Mouse (Mus musculus) liver, embryonic 16.5 days (tissue): ENCODE measurements at regions not wholly inside any gene's neighbourhood (a gene's known extent, or its start where the extent isn't known, plus 50 kb on each side); places are given as distances from the start of the nearest gene placed in this dataset.

Experiments used
- ATAC-seq: fragments of 200-750 bp; cut with Nextera tagmentation; 2 replicates; pipeline ENCODE4 v1.8.0; 2017; ENCODE audit warnings: low read depth, mild to moderate bottlenecking, moderate number of reproducible peaks, moderate library complexity
- H3K27ac ChIP-seq: fragments of 300-500 bp; sonication (generic); 2 replicates; pipeline ENCODE4 v1.5.1; 2014; ENCODE audit warnings: mild to moderate bottlenecking, low read length
- H3K27me3 ChIP-seq: fragments of 300-500 bp; sonication (generic); 2 replicates; pipeline ENCODE4 v1.6.1; 2014; ENCODE audit warnings: low read depth, low read length, mixed read lengths; ENCODE audit not compliant: control insufficient read depth, insufficient read depth
- H3K36me3 ChIP-seq: fragments of 300-500 bp; sonication (generic); 2 replicates; pipeline ENCODE4 v1.6.1; 2014; ENCODE audit warnings: mild to moderate bottlenecking; ENCODE audit not compliant: control insufficient read depth, insufficient read depth
- H3K4me1 ChIP-seq: fragments of 300-500 bp; sonication (generic); 2 replicates; pipeline ENCODE4 v1.6.1; 2014; ENCODE audit warnings: low read depth, low read length, mixed read lengths; ENCODE audit not compliant: control insufficient read depth
- H3K4me2 ChIP-seq: fragments of 300-500 bp; sonication (generic); 2 replicates; pipeline ENCODE4 v1.6.1; 2014; ENCODE audit warnings: low read depth, low read length, mixed read lengths
- H3K4me3 ChIP-seq: fragments of 300-500 bp; sonication (generic); 2 replicates; pipeline ENCODE4 v1.5.1; 2014; ENCODE audit warnings: low read depth, mild to moderate bottlenecking, low read length
- H3K9ac ChIP-seq: fragments of 300-500 bp; sonication (generic); 2 replicates; pipeline ENCODE4 v1.6.1; 2014; ENCODE audit warnings: low read depth, low read length
- H3K9me3 ChIP-seq: fragments of 300-500 bp; sonication (generic); replicated peaks from 2 replicates; pipeline ENCODE4 v1.6.1; 2016; ENCODE audit warnings: low read length; ENCODE audit not compliant: control insufficient read depth
- WGBS: fragments of 180-500 bp; shearing (Covaris S2); extraction: QIAGEN DNeasy Blood & Tissue Kit; methylation state at CpG from one replicate; pipeline ENCODE4 v1.1.7; 2014; ENCODE audit not compliant: insufficient replicate concordance; 5-methylcytosine and 5-hydroxymethylcytosine counted together

DNA sequence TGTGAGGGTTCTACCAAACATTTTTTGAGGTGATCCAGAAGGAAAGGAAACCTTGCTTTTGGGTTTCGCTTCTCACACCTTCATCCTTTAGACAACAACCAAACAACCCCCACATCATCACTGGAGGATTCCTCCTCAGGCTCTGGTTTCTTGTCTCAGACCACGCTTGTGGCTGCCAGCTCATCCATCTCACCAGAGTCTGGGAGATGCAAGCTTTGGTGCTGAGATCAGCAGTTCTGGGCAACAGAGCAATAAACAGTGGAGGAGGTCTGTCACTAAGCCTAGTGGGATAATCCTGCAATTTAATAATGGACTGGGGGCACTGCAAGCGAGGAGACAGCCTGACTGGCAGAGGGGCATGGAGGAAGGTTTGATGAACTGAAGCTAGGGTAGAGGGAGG, 146.3 kb upstream of the Camk1g start:
- Histone ChIP-seq H3K27me3 (no peaks in the 10 kb centered on the region), H3K9ac (no peak overlapping the region), H3K36me3 (no peaks in the 10 kb centered on the region), H3K4me3 (no peak overlapping the region), H3K9me3 (no peaks in the 10 kb centered on the region), H3K4me1 (no peaks in the 10 kb centered on the region), H3K4me2 (no peak overlapping the region), H3K27ac (no peak overlapping the region)
- no peak for ATAC-seq
- WGBS: 50% methylated on average over 3 of the region's 3 CpGs

- Histone ChIP-seq H3K4me2 (no peak overlapping the region), H3K4me1 (no peaks in the 10 kb centered on the region), H3K27ac (no peak overlapping the region), H3K27me3 (no peaks in the 10 kb centered on the region), H3K36me3 (no peaks in the 10 kb centered on the region), H3K9me3 (no peaks in the 10 kb centered on the region), H3K9ac (no peak overlapping the region), H3K4me3 (no peak overlapping the region)
- no peak; the same call in 1 of the 2 replicates for ATAC-seq
- 31% methylated on average over 9 of the region's 9 CpGs for WGBS
Measured at GRCm38 (mm10) chr1:193513929-193514710, 144.0 kb upstream of the Camk1g start.

GRCm38 (mm10) chr1:193510066-193510793, 140.1 kb upstream of the Camk1g start:
- no peak overlapping the region for H3K4me3 ChIP-seq
- no peaks in the 10 kb centered on the region for H3K36me3 ChIP-seq
- H3K27me3 ChIP-seq: no peaks in the 10 kb centered on the region
- H3K4me2 ChIP-seq: no peak overlapping the region
- H3K9me3 ChIP-seq: no peaks in the 10 kb centered on the region
- H3K27ac ChIP-seq: no peak overlapping the region
- H3K4me1 ChIP-seq: peaks cover 3% of the 10 kb centered on the region; the same call in 1 of the 2 replicates
- peak; percentile 47; the same call in 1 of the 2 replicates for ATAC-seq
- H3K9ac ChIP-seq: no peak overlapping the region
- 54% methylated on average over 8 of the region's 8 CpGs for WGBS

- no peaks in the 10 kb centered on the region for H3K36me3 ChIP-seq
- H3K9ac ChIP-seq: no peak overlapping the region
- ATAC-seq: no peak
- H3K4me1 ChIP-seq: peaks cover 3% of the 10 kb centered on the region; the same call in 1 of the 2 replicates
- H3K9me3 ChIP-seq: no peaks in the 10 kb centered on the region
- H3K4me3 ChIP-seq: no peak overlapping the region
- H3K27me3 ChIP-seq: no peaks in the 10 kb centered on the region
- H3K27ac ChIP-seq: no peak overlapping the region
- no peak overlapping the region for H3K4me2 ChIP-seq
Measured at GRCm38 (mm10) chr1:193508271-193508670, 138.2 kb upstream of the Camk1g start.

DNA sequence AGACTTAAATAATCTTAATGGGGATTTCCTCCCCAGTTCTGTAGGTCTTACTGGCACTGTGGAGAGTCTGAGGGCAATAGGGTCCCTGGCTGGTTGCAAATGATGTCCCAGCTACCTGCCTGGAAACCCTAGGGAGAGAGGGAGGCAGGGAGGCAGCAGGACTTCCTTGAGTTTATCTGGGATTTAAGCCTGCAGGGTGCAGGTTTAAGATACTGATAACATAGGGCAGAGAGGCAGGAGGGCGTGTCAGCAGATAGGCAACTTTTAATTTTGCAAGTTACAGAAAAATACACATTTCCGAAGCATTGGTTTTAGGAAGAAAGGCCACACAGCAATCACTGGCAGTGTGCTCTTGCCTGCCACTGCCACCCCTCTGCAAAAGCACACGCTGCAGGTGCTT, 136.9 kb upstream of the Camk1g start:
- Histone ChIP-seq H3K27me3 (no peaks in the 10 kb centered on the region), H3K9me3 (no peaks in the 10 kb centered on the region), H3K27ac (no peak overlapping the region), H3K4me2 (no peak overlapping the region), H3K36me3 (no peaks in the 10 kb centered on the region), H3K4me3 (no peak overlapping the region), H3K9ac (no peak overlapping the region), H3K4me1 (peaks cover 3% of the 10 kb centered on the region; the same call in 1 of the 2 replicates)
- no peak for ATAC-seq
- 38% methylated on average over 3 of the region's 3 CpGs for WGBS

- no peak for ATAC-seq
- Histone ChIP-seq H3K4me1 (peaks cover 3% of the 10 kb centered on the region; the same call in 1 of the 2 replicates), H3K27ac (no peak overlapping the region), H3K27me3 (no peaks in the 10 kb centered on the region), H3K4me2 (no peak overlapping the region), H3K4me3 (no peak overlapping the region), H3K36me3 (no peaks in the 10 kb centered on the region), H3K9me3 (no peaks in the 10 kb centered on the region), H3K9ac (no peak overlapping the region)
- WGBS: 35% methylated on average over 3 of the region's 3 CpGs
Measured at GRCm38 (mm10) chr1:193505381-193505780, 135.3 kb upstream of the Camk1g start.

DNA sequence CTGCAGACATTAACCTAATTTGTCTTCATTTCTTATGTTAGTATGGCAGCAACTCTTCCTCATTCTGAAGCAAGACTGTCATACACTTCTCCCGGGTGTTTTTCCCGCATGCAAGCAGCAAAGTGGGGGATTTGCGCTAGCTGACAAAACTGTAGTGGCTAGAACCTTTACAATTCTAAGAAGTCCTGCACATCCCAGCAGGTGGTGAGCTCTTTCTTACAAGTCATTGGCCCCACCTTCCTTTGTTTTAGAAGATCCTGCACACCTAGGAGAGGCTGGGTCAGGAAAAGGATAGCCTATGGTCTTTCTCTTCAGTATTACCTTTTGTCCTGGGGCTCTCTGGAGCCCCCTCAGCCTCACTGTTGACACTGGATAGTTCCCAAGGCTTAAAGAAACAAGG, 134.5 kb upstream of the Camk1g start:
- 48% methylated on average over 3 of the region's 3 CpGs for WGBS

DNA sequence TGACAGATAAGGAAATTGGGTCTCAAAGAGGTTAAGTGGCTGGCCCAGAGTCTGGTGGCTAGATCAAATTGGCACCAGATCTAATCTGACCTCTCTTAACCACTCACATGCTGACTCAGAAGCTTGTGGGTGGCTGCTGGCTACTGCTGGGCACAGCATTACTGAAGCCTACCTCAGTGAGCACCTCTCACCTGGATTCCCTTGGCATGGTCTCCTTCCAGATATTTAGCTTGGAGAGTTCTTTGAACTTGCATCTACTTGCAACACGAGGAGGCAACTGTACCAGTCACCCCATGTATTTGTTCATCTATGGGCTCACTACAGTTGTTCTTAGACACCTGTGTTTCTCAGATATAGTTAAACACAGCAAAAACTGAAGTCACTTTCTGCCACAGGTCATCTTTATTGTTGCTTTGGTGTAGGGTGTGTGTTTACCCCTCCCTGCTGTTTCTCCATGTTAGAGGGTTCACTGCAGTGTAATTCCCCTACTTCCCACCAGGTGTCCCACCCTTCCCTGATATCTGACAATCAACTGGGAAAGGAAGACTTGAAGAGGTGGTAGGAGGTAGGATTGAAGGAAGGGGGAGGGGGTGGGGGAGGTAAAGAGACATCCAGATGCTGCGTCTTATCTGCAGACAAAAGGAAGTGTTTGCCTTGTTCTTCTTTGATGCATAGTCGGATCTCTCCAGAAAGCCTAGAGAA, 133.7 kb upstream of the Camk1g start:
- Histone ChIP-seq H3K27me3 (no peaks in the 10 kb centered on the region), H3K9ac (no peak overlapping the region), H3K36me3 (no peaks in the 10 kb centered on the region), H3K9me3 (no peaks in the 10 kb centered on the region), H3K27ac (no peak overlapping the region), H3K4me1 (peaks cover 3% of the 10 kb centered on the region; the same call in 1 of the 2 replicates), H3K4me3 (no peak overlapping the region), H3K4me2 (no peak overlapping the region)
- ATAC-seq: no peak
- 21% methylated on average over 3 of the region's 3 CpGs for WGBS

More for the DNA sequence above, 134.5 kb upstream of the Camk1g start:
- Histone ChIP-seq H3K27me3 (no peaks in the 10 kb centered on the region), H3K4me2 (no peak overlapping the region), H3K27ac (no peak overlapping the region), H3K36me3 (no peaks in the 10 kb centered on the region), H3K9ac (no peak overlapping the region), H3K9me3 (no peaks in the 10 kb centered on the region), H3K4me1 (peaks cover 3% of the 10 kb centered on the region; the same call in 1 of the 2 replicates), H3K4me3 (no peak overlapping the region)
- ATAC-seq: no peak
